Mouse (Mus musculus) neural tube, embryonic 10.5 days (tissue): ENCODE data around the gene Uggt2.
"Not testable (repeated sequence)": the region's sequence is repeated elsewhere in the genome, so short reads cannot be mapped to it uniquely, and the experiment has no call there.

ENCODE experiments used
- DNase-seq: peaks from one replicate; pipeline ENCODE4 v3.0.0-alpha.2; 2017; ENCODE audit warnings: low spot score; ENCODE audit errors: extremely low spot score

Gene Uggt2

GRCm38 (mm10) chr14:118981711-118982428 is 117.4 kb downstream of the Uggt2 start:
- DNase-seq: not testable (repeated sequence)

- DNase-seq: no peak
These were observed 118.3 kb downstream of the Uggt2 start for GRCm38 (mm10) chr14:118980890-118981289.

GRCm38 (mm10) chr14:118980358-118980757 is 118.9 kb downstream of the Uggt2 start:
- DNase-seq: no peak

- DNase-seq: no peak
These were observed 119.5 kb downstream of the Uggt2 start for GRCm38 (mm10) chr14:118979571-118980325.

- DNase-seq: no peak
These were observed 122.0 kb downstream of the Uggt2 start for GRCm38 (mm10) chr14:118977136-118977816.

GRCm38 (mm10) chr14:118972268-118972667 is 127.0 kb downstream of the Uggt2 start:
- DNase-seq: no peak

GRCm38 (mm10) chr14:118967646-118968045 is 131.6 kb downstream of the Uggt2 start:
- no peak for DNase-seq

GRCm38 (mm10) chr14:118965356-118966000 is 133.8 kb downstream of the Uggt2 start:
- DNase-seq: no peak

- DNase-seq: no peak
These were observed 141.2 kb downstream of the Uggt2 start for GRCm38 (mm10) chr14:118958010-118958409.

- no peak for DNase-seq
These were observed 147.2 kb downstream of the Uggt2 start for GRCm38 (mm10) chr14:118951912-118952583.

- DNase-seq: no peak
These were observed 150.4 kb downstream of the Uggt2 start for GRCm38 (mm10) chr14:118948841-118949240.

- no peak for DNase-seq
These were observed 154.5 kb downstream of the Uggt2 start for GRCm38 (mm10) chr14:118944702-118945101.

GRCm38 (mm10) chr14:118942076-118942475 is 157.2 kb downstream of the Uggt2 start:
- no peak for DNase-seq

- DNase-seq: no peak
These were observed 158.3 kb downstream of the Uggt2 start for GRCm38 (mm10) chr14:118940796-118941495.

- DNase-seq: no peak
These were observed 160.7 kb downstream of the Uggt2 start for GRCm38 (mm10) chr14:118938551-118938950.

GRCm38 (mm10) chr14:118937533-118938492 is 161.4 kb downstream of the Uggt2 start, which contains the start of gene Dnajc3:
Dnajc3 (plus strand) TSS chr14:118937976.
- peak; percentile 98 for DNase-seq

GRCm38 (mm10) chr14:118936952-118937351 is 162.3 kb downstream of the Uggt2 start:
- no peak for DNase-seq

- DNase-seq: no peak
These were observed 163.0 kb downstream of the Uggt2 start for GRCm38 (mm10) chr14:118936236-118936635.
